Mouse (Mus musculus) forebrain, embryonic 11.5 days (tissue): Measurements from ENCODE around the gene Cycs. TPM values are rescaled to one million over a fixed set of nuclear protein-coding genes. Genes with fewer than 3 reads are reported as not detected.

Experiments
- ATAC-seq: fragments of 200-750 bp; cut with Nextera tagmentation; replicated peaks from 2 replicates; pipeline ENCODE4 v1.8.0; 2017; ENCODE audit warnings: moderate TSS enrichment; ENCODE audit not compliant: low FRiP score
- DNase-seq: peaks from one replicate; pipeline ENCODE4 v3.0.0-alpha.2; 2017; ENCODE audit warnings: low spot score
- H3K27ac ChIP-seq: fragments of 300-500 bp; sonication (generic); 2 replicates; pipeline ENCODE4 v1.5.1; 2014; ENCODE audit warnings: low read depth, low read length
- H3K27me3 ChIP-seq: fragments of 300-500 bp; sonication (generic); 2 replicates; pipeline ENCODE4 v1.6.1; 2014; ENCODE audit warnings: mild to moderate bottlenecking, low read length, mixed read lengths; ENCODE audit not compliant: control insufficient read depth, insufficient read depth
- H3K36me3 ChIP-seq: fragments of 300-500 bp; sonication (generic); 2 replicates; pipeline ENCODE4 v1.6.1; 2014; ENCODE audit warnings: mild to moderate bottlenecking, low read length, moderate library complexity, mixed read lengths; ENCODE audit not compliant: control insufficient read depth, insufficient read depth
- H3K4me1 ChIP-seq: fragments of 300-500 bp; sonication (generic); replicated peaks from 2 replicates; pipeline ENCODE4 v1.6.1; 2014; ENCODE audit warnings: low read length, mixed read lengths; ENCODE audit not compliant: control insufficient read depth, insufficient read depth
- H3K4me2 ChIP-seq: fragments of 300-500 bp; sonication (generic); 2 replicates; pipeline ENCODE4 v1.6.1; 2014; ENCODE audit warnings: low read depth, mild to moderate bottlenecking, low read length, moderate library complexity, mixed read lengths; ENCODE audit not compliant: severe bottlenecking
- H3K4me3 ChIP-seq: fragments of 300-500 bp; sonication (generic); 2 replicates; pipeline ENCODE4 v1.5.1; 2014; ENCODE audit warnings: low read depth, low read length
- H3K9ac ChIP-seq: fragments of 300-500 bp; sonication (generic); 2 replicates; pipeline ENCODE4 v1.6.1; 2014; ENCODE audit warnings: low read length
- H3K9me3 ChIP-seq: fragments of 300-500 bp; sonication (generic); 2 replicates; pipeline ENCODE4 v1.6.1; 2016; ENCODE audit warnings: low read length, mixed read lengths; ENCODE audit not compliant: control insufficient read depth
- WGBS: fragments of 180-500 bp; shearing (Covaris S2); extraction: QIAGEN DNeasy Blood & Tissue Kit; methylation state at CpG from one replicate; pipeline ENCODE4 v1.1.7; 2014; 5-methylcytosine and 5-hydroxymethylcytosine counted together
- polyA plus RNA-seq: library from polyadenylated mRNA; unstranded; fragments of >200 nt; fragmentation: Nextera tagmentation; extraction: Ambion mirVana; gene quantifications from 2 replicates; pipeline ENCODE4 v1.2.1, GENCODE M21; 2014

The Cycs gene
- polyA plus RNA-seq, 1 experiment from 2014 or later: 70.0 TPM

- 90% methylated on average over 3 of the region's 3 CpGs for WGBS
- Histone ChIP-seq H3K4me3 (no peak overlapping the region), H3K27ac (no peak overlapping the region), H3K9ac (no peak overlapping the region), H3K27me3 (no peaks in the 10 kb centered on the region), H3K4me1 (no peaks in the 10 kb centered on the region), H3K4me2 (no peak overlapping the region), H3K9me3 (no peaks in the 10 kb centered on the region), H3K36me3 (no peaks in the 10 kb centered on the region)
- DNase-seq (no peak), ATAC-seq (no peak)
Observed at GRCm38 (mm10) chr6:50535346-50535745, 31.0 kb downstream of the Cycs start.

- Histone ChIP-seq H3K27me3 (no peaks in the 10 kb centered on the region), H3K36me3 (no peaks in the 10 kb centered on the region), H3K4me1 (no peaks in the 10 kb centered on the region), H3K4me3 (no peak overlapping the region), H3K4me2 (no peak overlapping the region), H3K9me3 (no peaks in the 10 kb centered on the region), H3K27ac (no peak overlapping the region), H3K9ac (no peak overlapping the region)
- 82% methylated on average over 8 of the region's 8 CpGs for WGBS
- ATAC-seq: no peak
- DNase-seq: no peak
Observed at GRCm38 (mm10) chr6:50531920-50532319, 34.4 kb downstream of the Cycs start.

GRCm38 (mm10) chr6:50531003-50531402 is 35.3 kb downstream of the Cycs start:
- no peaks in the 10 kb centered on the region for H3K27me3 ChIP-seq
- H3K36me3 ChIP-seq: no peaks in the 10 kb centered on the region
- ATAC-seq: no peak
- H3K27ac ChIP-seq: no peak overlapping the region
- H3K4me3 ChIP-seq: no peak overlapping the region
- DNase-seq: no peak
- H3K9me3 ChIP-seq: no peaks in the 10 kb centered on the region
- no peaks in the 10 kb centered on the region for H3K4me1 ChIP-seq
- no peak overlapping the region for H3K9ac ChIP-seq
- 82% methylated on average over 3 of the region's 3 CpGs for WGBS
- H3K4me2 ChIP-seq: no peak overlapping the region

GRCm38 (mm10) chr6:50529194-50529593 is 37.1 kb downstream of the Cycs start:
- Histone ChIP-seq H3K27me3 (no peaks in the 10 kb centered on the region), H3K4me2 (no peak overlapping the region), H3K9me3 (no peaks in the 10 kb centered on the region), H3K9ac (no peak overlapping the region), H3K4me1 (no peaks in the 10 kb centered on the region), H3K4me3 (no peak overlapping the region), H3K36me3 (no peaks in the 10 kb centered on the region), H3K27ac (no peak overlapping the region)
- no peak for ATAC-seq
- DNase-seq: no peak
- WGBS: 92% methylated on average over 11 of the region's 11 CpGs

- 71% methylated on average over 9 of the region's 9 CpGs for WGBS
- Histone ChIP-seq H3K27me3 (no peaks in the 10 kb centered on the region), H3K27ac (no peak overlapping the region), H3K4me3 (no peak overlapping the region), H3K4me1 (no peaks in the 10 kb centered on the region), H3K9ac (no peak overlapping the region), H3K9me3 (no peaks in the 10 kb centered on the region), H3K36me3 (no peaks in the 10 kb centered on the region), H3K4me2 (no peak overlapping the region)
- DNase-seq (no peak), ATAC-seq (no peak)
Observed at GRCm38 (mm10) chr6:50527416-50527815, 38.9 kb downstream of the Cycs start.

- no peak overlapping the region for H3K4me2 ChIP-seq
Observed at GRCm38 (mm10) chr6:50526597-50527024, 39.7 kb downstream of the Cycs start.

GRCm38 (mm10) chr6:50525846-50526245 is 40.5 kb downstream of the Cycs start:
- no peak overlapping the region for H3K9ac ChIP-seq
- H3K36me3 ChIP-seq: no peaks in the 10 kb centered on the region
- 67% methylated on average over 8 of the region's 8 CpGs for WGBS
- no peak overlapping the region for H3K27ac ChIP-seq
- H3K4me1 ChIP-seq: no peaks in the 10 kb centered on the region
- no peak overlapping the region for H3K4me2 ChIP-seq
- H3K9me3 ChIP-seq: no peaks in the 10 kb centered on the region
- DNase-seq: no peak
- ATAC-seq: no peak
- H3K27me3 ChIP-seq: no peaks in the 10 kb centered on the region
- H3K4me3 ChIP-seq: no peak overlapping the region

More at GRCm38 (mm10) chr6:50526597-50527024, 39.7 kb downstream of the Cycs start:
- Histone ChIP-seq H3K4me1 (no peaks in the 10 kb centered on the region), H3K9ac (no peak overlapping the region), H3K4me3 (no peak overlapping the region), H3K9me3 (no peaks in the 10 kb centered on the region), H3K27ac (no peak overlapping the region), H3K36me3 (no peaks in the 10 kb centered on the region), H3K27me3 (no peaks in the 10 kb centered on the region)
- 35% methylated on average over 7 of the region's 7 CpGs for WGBS
- DNase-seq (peak; percentile 69), ATAC-seq (no peak)

- ATAC-seq: no peak
Observed at GRCm38 (mm10) chr6:50524261-50524896, 42.0 kb downstream of the Cycs start.

GRCm38 (mm10) chr6:50522772-50523171 is 43.6 kb downstream of the Cycs start:
- ATAC-seq (no peak), DNase-seq (no peak)
- no peaks in the 10 kb centered on the region for H3K27me3 ChIP-seq
- no peak overlapping the region for H3K4me2 ChIP-seq
- 91% methylated on average over 7 of the region's 7 CpGs for WGBS
- H3K9ac ChIP-seq: no peak overlapping the region
- H3K4me1 ChIP-seq: no peaks in the 10 kb centered on the region
- no peaks in the 10 kb centered on the region for H3K36me3 ChIP-seq
- no peaks in the 10 kb centered on the region for H3K9me3 ChIP-seq
- no peak overlapping the region for H3K27ac ChIP-seq
- no peak overlapping the region for H3K4me3 ChIP-seq

More at GRCm38 (mm10) chr6:50524261-50524896, 42.0 kb downstream of the Cycs start:
- Histone ChIP-seq H3K27ac (no peak overlapping the region), H3K4me3 (no peak overlapping the region), H3K4me2 (no peak overlapping the region), H3K9ac (no peak overlapping the region), H3K9me3 (no peaks in the 10 kb centered on the region), H3K27me3 (no peaks in the 10 kb centered on the region), H3K4me1 (no peaks in the 10 kb centered on the region), H3K36me3 (no peaks in the 10 kb centered on the region)
- no peak for DNase-seq
- WGBS: 89% methylated on average over 10 of the region's 10 CpGs
